Mouse (Mus musculus): ENCODE measurements around the gene Hist3h2ba. TPM values are rescaled to one million over a fixed set of nuclear protein-coding genes. Genes with fewer than 3 reads are reported as not detected.
A peak's percentile ranks its signal among the peaks of the same experiment; 100 is the strongest.

Gene Hist3h2ba
- total RNA-seq, 2 experiments from 2014 or later: not detected

DNA sequence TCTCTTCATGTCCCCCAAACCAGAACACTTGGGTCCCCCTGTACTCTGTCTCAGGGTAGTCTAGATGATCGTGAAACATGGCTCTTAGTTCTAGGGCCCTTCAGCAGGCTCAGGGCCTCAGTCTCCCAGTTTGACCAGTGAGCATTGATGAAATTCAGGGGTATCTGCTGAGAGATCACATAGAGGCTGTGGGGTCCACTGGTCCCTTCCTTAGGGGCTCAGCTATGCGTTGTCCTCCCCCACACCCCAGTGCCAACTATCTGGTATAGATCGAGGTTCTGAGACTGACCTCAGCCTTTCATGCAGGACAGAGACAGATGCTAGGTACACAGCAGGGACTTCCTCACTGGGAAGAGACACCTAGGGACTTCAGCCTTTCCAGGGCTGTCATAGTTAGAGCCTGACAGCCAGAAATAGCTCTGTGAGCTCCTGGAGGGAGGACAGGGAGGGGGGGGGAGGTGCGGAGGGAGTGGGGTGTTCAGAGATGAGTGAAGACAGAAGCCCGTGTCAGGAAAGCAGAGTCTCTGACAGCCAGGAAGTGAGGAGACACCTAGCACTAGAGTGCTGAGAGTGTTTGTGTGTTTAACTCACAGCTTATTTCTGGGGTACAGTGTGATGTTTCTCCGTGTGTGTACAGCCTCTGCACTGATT is 35.1 kb downstream of the Hist3h2ba start:
- no peak for DNase-seq
- H3K4me3 ChIP-seq: peak overlapping the region; percentile 41
- peak overlapping the region; percentile 84 for H3K27ac ChIP-seq
- intact Hi-C loops (cut with DNase I): no loop called here
- TF ChIP-seq CTCF (IDR thresholded peaks at IDR 0.05): no peak

- no peak for TF ChIP-seq CTCF (IDR thresholded peaks at IDR 0.05)
- no peak overlapping the region for H3K4me3 ChIP-seq
- no peak for DNase-seq
- peak overlapping the region; percentile 84 for H3K27ac ChIP-seq
- intact Hi-C loops (cut with DNase I): no loop called here
Observed at GRCm38 (mm10) chr11:58984657-58985056, 35.9 kb downstream of the Hist3h2ba start.

DNA sequence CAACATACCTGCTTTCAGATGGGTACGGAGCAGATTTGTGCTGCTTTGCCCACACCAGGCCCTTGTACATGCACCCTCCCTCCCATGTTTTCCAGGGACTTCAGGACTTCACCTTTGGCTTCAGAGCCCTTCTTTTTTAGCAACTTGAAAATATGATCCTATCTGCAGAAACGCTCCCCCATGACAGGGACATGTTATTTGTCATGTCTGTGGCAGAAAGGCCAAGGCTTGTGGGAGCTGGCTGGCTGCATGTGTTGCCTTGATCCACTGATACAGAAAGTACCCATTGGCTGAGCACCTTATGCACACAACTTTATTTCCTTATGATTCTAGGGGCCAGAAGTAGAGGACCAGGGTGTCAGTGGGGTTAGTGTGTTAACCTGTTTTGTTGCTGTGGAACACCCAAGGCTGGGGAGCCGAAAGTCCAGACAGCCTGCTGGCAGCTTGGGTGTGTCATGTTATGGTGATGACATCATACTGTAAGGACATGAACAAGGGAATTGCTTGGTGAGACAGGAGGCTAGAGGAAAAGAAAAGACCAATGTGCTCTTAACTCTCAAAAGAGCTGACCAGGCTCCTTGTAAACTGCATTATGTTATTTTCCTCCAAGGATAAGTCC is 36.7 kb downstream of the Hist3h2ba start:
- TF ChIP-seq CTCF (IDR thresholded peaks at IDR 0.05): no peak
- peak overlapping the region; percentile 84 for H3K27ac ChIP-seq
- DNase-seq: no peak
- intact Hi-C loops (cut with DNase I): no loop called here
- no peak overlapping the region for H3K4me3 ChIP-seq

DNA sequence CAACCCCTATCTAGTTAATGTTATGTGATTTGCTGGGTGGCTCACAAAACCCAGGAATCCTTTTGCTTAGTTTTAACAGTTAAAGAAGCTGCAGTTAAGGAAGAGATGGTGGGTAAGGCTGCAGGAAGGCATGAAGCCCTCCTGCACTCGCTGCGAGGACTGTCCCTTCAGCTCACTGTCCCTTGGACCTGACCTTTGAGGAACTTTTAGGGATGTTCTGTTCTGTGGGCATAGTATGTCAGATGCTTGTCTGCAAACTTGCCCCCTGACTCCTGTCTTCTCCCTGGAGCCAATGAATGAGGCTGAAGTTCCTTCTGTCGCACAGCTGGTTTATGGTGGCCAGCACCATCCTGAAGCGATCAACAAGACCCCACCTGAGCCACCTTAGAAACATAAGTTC is 40.4 kb downstream of the Hist3h2ba start:
- Histone ChIP-seq H3K27ac (no peak overlapping the region), H3K4me3 (no peak overlapping the region)
- DNase-seq: no peak
- no peak for TF ChIP-seq CTCF (IDR thresholded peaks at IDR 0.05)
- intact Hi-C loops (cut with DNase I): no loop called here

- DNase-seq: no peak
- no peak overlapping the region for H3K27ac ChIP-seq
- no peak for TF ChIP-seq CTCF (IDR thresholded peaks at IDR 0.05)
- intact Hi-C loops (cut with DNase I): no loop called here
- H3K4me3 ChIP-seq: no peak overlapping the region
Observed at GRCm38 (mm10) chr11:58990141-58990540, 41.4 kb downstream of the Hist3h2ba start.

DNA sequence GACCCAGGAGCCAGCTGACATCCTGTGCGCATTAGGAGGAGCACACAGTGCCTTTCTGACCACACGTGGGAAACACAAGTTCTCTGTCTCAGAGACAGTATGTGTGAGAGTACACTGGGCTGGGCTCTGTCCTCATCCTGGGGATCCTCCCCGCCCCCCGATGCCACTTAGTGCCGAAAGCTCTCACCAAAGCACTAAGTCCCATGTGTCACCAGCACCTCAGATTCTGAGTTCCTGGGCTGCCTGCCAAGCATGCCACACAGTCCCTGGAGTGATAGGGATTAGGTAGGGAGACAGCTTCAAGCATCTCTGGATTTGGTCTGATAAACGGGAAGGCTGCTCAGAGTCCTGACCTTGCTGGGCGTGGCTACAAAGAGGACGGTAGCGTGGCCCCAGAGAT is 42.1 kb downstream of the Hist3h2ba start:
- Histone ChIP-seq H3K4me3 (no peak overlapping the region), H3K27ac (no peak overlapping the region)
- no peak for TF ChIP-seq CTCF (IDR thresholded peaks at IDR 0.05)
- no peak for DNase-seq
- intact Hi-C loops (cut with DNase I): no loop called here

GRCm38 (mm10) chr11:58991911-58992310 is 43.2 kb downstream of the Hist3h2ba start:
- TF ChIP-seq CTCF (IDR thresholded peaks at IDR 0.05): no peak
- DNase-seq: no peak
- no peak overlapping the region for H3K4me3 ChIP-seq
- intact Hi-C loops (cut with DNase I): no loop called here
- no peak overlapping the region for H3K27ac ChIP-seq

DNA sequence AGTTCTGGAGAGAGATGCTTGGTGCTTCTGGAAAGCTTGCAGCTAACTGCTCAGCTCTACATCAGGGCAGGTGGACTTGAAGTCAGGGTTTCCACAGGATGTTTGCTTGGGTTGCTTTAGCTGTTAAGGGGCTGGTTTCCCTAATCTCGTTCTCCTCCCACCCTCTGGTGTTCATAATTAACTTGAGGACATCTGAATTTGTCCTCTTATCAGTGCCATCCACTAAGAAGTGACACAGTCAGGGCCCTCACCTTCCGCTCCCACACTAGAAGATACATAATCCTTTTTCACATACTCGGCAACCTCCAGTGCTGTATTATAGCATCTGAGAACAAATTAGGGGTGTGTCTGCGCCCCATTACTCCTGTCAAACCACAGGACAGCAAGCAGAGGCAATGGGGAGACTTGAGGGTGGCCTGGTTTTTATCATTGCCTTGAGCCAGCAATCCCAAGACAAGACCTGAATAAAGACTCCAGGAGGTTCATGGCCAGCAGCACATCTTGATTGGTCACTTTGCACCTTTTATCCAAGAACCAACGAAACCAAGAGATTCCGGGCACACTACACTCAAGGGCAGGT is 44.5 kb downstream of the Hist3h2ba start:
- H3K4me3 ChIP-seq: no peak overlapping the region
- DNase-seq: no peak
- TF ChIP-seq CTCF (IDR thresholded peaks at IDR 0.05): no peak
- intact Hi-C loops (cut with DNase I): no loop called here
- H3K27ac ChIP-seq: no peak overlapping the region

GRCm38 (mm10) chr11:58994337-58994826 is 45.7 kb downstream of the Hist3h2ba start:
- H3K27ac ChIP-seq: no peak overlapping the region; the same call in 1 of the 2 replicates
- intact Hi-C loops (cut with DNase I): no loop called here
- DNase-seq: no peak

GRCm38 (mm10) chr11:58995061-58995806 is 46.5 kb downstream of the Hist3h2ba start:
- intact Hi-C loops (cut with DNase I): no loop called here
- DNase-seq: no peak
- no peak overlapping the region for H3K4me3 ChIP-seq
- no peak for TF ChIP-seq CTCF (IDR thresholded peaks at IDR 0.05)
- H3K27ac ChIP-seq: no peak overlapping the region

More at GRCm38 (mm10) chr11:58994337-58994826, 45.7 kb downstream of the Hist3h2ba start:
- TF ChIP-seq CTCF (IDR thresholded peaks at IDR 0.05): 0 out of 2 replicates have a peak, but pooled peaks have one; percentile 10
- H3K4me3 ChIP-seq: peak overlapping the region; percentile 53

- no peak for TF ChIP-seq CTCF (IDR thresholded peaks at IDR 0.05)
- H3K4me3 ChIP-seq: no peak overlapping the region
- intact Hi-C loops (cut with DNase I): no loop called here
- H3K27ac ChIP-seq: no peak overlapping the region
- no peak for DNase-seq
Observed at GRCm38 (mm10) chr11:58995807-58996370, 47.2 kb downstream of the Hist3h2ba start.

DNA sequence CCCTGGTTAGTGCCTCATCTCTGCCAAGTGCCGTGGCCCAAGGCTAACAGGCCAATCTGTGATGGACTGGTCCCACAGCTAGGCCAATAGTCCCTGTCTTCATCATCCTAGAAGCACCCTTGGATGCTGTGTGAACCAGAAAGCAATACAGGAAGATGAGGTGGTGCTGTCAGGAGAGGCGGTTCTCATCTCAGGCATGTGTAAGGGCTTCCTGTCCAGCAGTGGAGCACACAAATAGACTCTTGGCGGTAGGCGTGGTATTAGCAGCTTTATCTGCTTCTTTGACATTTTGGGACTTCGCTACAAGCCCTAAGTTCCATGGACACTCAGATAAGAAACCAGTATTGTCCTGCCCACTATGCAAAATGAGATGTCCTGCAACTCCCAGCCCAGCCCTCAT is 48.8 kb downstream of the Hist3h2ba start:
- H3K4me3 ChIP-seq: no peak overlapping the region
- no peak for TF ChIP-seq CTCF (IDR thresholded peaks at IDR 0.05)
- DNase-seq: no peak
- intact Hi-C loops (cut with DNase I): no loop called here
- no peak overlapping the region for H3K27ac ChIP-seq

Small RNAs within 50 kb of the gene (microRNA-seq; reads per million reads assigned to microRNA genes)
- not detected for gene Gm44313

Other genes with a start within 250 kb of the Hist3h2ba start
- gene Olfr319, start 249.8 kb upstream of the Hist3h2ba start, total RNA-seq (2021): not detected
- not detected for gene Olfr318, start 224.9 kb upstream of the Hist3h2ba start, total RNA-seq (2021)
- gene Olfr317, start 209.7 kb upstream of the Hist3h2ba start, total RNA-seq (2021): not detected
- gene Olfr316, start 196.2 kb upstream of the Hist3h2ba start, total RNA-seq (2021): not detected
- gene Olfr315, start 175.7 kb upstream of the Hist3h2ba start, total RNA-seq (2021): not detected
- gene Olfr314, start 166.0 kb upstream of the Hist3h2ba start, total RNA-seq (2021): not detected
- not detected for gene Fam183b, start 147.0 kb upstream of the Hist3h2ba start, total RNA-seq (2021)
- gene Olfr313, start 133.9 kb upstream of the Hist3h2ba start, total RNA-seq (2021): not detected
- gene Olfr312, start 119.7 kb upstream of the Hist3h2ba start, total RNA-seq (2021): not detected
- not detected for gene Olfr311, start 109.7 kb upstream of the Hist3h2ba start, total RNA-seq (2021)
- gene Gm12258, start 101.8 kb upstream of the Hist3h2ba start, total RNA-seq (2021): 1 to 10 TPM in 1 of 2 experiments, under 1 TPM in 1; 0.89 to 1.1 TPM
- gene 2810021J22Rik, start 81.7 kb upstream of the Hist3h2ba start, total RNA-seq (2021): 1 to 10 TPM in 1 of 2 experiments, under 1 TPM in 1; 0.69 to 1.3 TPM
- 1 to 10 TPM; 3.1 to 3.3 TPM for gene Zfp39, start 44.7 kb upstream of the Hist3h2ba start, total RNA-seq (2021)
- not detected for gene Btnl10, start 31.0 kb upstream of the Hist3h2ba start, total RNA-seq (2021)
- 100 to 1,000 TPM in 1 of 2 experiments, 10 to 100 TPM in 1; 95.2 to 101 TPM for gene Rnf187, start 10.0 kb upstream of the Hist3h2ba start, total RNA-seq (2021)
- 10 to 100 TPM; 10.5 to 11.3 TPM for gene Hist3h2a, start 5.8 kb downstream of the Hist3h2ba start, total RNA-seq (2021)
- under 1 TPM; 0.08 to 0.33 TPM for gene Trim17, start 5.8 kb downstream of the Hist3h2ba start, total RNA-seq (2021)
- gene Trim11, start 29.2 kb downstream of the Hist3h2ba start, total RNA-seq (2021): 1 to 10 TPM; 7.2 to 7.9 TPM
- 1,000 to 10,000 TPM; 1,792 to 1,942 TPM for gene Obscn, start 187.5 kb downstream of the Hist3h2ba start, total RNA-seq (2021)
- 1 to 10 TPM; 6.7 to 9.3 TPM for gene Iba57, start 214.8 kb downstream of the Hist3h2ba start, total RNA-seq (2021)
- under 1 TPM; 0.10 to 0.20 TPM for gene Gjc2, start 234.3 kb downstream of the Hist3h2ba start, total RNA-seq (2021)
- 10 to 100 TPM; 25.4 to 28.7 TPM for gene Guk1, start 243.3 kb downstream of the Hist3h2ba start, total RNA-seq (2021)

All from gastrocnemius, adult 2 months (tissue).